Mouse (Mus musculus) spleen, adult 18-20 months (tissue): Measurements from ENCODE around the gene Ptbp3.
"Not testable (repeated sequence)": the region's sequence is repeated elsewhere in the genome, so short reads cannot be mapped to it uniquely, and the experiment has no call there.

Source experiments
- DNase-seq, 2 experiments: peaks; one replicate each; pipeline ENCODE4 v3.0.0; 2022; ENCODE audit warnings: mixed read lengths in 2 of 2

The Ptbp3 gene

DNA sequence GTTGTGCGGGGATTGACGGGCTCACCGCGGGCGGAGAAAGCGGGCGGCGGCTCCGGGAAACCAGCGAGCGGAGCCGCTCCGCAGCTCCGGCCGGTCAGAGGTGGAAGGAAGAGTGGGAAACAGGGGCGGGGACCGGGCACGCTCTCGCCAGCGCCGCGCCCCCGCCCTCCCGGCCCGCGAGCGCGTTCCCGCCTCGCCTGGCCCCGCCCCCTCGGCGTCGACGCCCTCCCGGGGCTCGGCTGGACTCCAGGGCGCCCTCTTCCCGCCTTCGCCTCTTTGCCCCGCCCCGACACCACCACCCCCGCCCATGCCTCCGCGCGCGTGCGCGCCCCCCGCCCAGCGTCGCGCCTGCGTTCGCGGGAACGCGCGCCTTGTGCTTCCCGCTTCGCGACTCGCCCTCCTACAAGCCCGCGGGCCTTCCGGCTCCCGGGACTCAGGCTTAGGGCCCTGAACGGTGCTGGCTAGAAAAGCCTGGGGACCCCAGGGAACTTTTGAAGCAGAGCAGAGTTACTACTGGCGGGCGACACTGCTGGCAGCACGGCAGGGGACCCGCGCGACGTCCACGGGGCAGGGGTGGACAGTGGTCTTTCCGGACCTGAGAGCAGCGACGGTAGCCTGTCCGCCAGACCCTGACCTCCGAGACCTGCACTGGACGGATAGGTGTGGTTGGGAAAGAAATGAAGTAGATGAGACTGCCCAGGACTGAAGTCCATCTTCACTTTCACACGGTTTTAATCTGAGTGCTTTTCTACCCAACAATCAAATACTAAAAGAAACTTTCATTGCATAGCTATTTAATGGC, at the start of gene Ptbp3:
TSS of gene Ptbp3 (minus strand) at position 190 of the 802 bp plus-strand sequence.
- DNase-seq = peak; percentile 91 to 92

DNA sequence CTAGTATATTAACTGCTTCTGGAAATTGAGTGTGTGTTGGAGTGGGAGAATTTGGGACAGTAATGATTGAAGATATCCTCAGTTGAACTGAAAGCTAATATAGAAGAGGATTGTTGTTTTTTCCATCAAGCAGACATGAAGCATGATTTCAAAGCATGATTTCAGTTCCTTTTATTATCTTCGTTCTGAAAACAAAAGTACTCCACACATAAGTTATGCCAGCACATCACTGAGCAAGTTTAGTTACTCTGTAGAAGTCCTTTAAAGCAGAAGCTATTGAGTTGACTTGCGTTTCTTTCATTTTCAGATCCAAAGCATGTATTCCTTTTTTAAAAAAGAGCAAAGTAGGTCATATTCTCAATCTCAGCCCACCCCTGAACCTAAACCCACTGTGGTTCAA, 47.4 kb upstream of the Ptbp3 start:
- no peak for DNase-seq

DNA sequence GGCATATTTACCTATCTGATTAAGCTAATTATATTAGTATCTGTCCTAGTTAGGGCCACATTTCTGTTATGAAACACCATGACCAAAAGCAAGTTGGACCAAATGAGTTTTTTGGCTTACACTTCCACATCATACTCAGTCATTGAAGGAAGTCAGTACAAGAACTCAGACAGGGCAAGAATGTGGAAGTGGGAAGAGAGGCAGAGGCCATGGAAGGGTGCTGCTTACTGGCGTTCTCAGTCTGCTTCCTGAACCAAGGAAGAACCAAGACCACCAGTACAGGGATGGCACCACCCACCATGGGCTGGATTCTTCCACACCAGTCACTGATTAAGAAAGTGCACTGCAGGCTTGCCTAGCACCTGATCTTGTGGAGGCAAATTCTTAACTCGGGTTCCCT, 45.5 kb upstream of the Ptbp3 start:
- DNase-seq = no peak

DNA sequence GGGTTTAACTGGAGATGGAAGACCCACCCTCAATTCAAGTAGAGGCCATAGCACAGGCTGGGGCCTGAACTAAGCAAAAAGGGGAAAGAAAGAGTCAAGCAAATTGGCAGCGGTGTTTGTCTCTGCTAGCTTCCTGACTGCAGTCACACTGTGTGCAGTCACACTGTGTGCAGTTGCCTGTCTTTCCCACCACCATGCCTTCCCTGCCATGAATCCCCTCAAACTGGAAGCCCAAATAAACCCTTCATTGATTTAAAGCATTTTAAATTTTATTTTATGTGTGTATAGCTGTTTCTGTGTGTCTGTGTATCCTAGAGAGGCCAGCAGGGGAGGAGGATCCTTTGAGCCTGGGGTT, 38.7 kb upstream of the Ptbp3 start:
- DNase-seq = no peak

DNA sequence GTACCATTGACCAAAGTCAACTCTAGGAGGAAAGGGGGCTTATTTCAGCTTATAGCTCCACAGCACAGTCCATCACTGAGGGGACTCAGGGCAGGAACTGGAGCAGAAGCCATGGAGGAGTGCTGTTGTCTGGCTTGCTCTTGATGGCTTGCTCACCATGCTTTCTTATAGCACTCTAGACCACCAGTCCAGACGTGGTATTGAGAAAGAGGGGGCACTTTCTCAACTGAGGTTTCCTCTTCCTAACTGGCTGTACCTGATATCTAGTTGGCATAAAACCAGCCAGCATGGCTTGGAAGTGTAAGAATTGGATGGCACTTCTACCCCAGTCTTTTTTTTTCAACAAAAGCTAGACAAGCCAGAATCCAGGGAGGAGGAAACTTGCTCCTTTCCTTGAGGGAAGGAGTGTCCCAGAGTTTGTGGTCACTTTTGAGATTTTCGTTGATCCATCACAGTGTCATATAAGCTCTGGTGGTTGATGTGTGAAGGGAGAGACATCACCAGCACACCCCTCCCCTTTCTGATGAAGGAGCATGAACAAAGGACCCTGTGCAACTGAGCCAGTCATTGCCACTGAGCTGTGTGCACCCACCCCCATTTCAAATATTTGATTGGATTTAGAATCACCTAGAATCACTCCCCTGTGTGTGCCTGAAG, 38.2 kb upstream of the Ptbp3 start:
- DNase-seq = no peak

DNA sequence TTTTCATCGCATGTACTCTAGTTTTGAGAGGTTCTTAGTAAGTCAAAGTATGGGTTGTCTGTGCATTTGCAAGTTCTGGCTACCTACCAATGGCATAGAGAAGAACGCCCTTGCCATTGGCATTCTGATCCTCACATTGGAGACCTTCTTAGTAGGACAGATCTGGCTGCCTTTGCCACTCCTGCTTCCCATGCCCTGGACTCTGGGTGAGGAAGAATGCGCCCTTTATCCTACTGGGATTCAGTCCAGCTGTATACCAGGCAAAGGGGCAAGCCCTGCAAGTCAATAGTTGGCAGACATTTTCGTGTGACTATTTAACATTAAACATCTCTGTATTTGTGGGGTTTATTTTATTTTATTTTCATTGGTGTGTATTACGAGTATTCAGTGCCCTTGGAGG, 35.9 kb upstream of the Ptbp3 start:
- DNase-seq = no peak

GRCm38 (mm10) chr4:59582186-59582585, 33.0 kb upstream of the Ptbp3 start:
- no peak for DNase-seq

DNA sequence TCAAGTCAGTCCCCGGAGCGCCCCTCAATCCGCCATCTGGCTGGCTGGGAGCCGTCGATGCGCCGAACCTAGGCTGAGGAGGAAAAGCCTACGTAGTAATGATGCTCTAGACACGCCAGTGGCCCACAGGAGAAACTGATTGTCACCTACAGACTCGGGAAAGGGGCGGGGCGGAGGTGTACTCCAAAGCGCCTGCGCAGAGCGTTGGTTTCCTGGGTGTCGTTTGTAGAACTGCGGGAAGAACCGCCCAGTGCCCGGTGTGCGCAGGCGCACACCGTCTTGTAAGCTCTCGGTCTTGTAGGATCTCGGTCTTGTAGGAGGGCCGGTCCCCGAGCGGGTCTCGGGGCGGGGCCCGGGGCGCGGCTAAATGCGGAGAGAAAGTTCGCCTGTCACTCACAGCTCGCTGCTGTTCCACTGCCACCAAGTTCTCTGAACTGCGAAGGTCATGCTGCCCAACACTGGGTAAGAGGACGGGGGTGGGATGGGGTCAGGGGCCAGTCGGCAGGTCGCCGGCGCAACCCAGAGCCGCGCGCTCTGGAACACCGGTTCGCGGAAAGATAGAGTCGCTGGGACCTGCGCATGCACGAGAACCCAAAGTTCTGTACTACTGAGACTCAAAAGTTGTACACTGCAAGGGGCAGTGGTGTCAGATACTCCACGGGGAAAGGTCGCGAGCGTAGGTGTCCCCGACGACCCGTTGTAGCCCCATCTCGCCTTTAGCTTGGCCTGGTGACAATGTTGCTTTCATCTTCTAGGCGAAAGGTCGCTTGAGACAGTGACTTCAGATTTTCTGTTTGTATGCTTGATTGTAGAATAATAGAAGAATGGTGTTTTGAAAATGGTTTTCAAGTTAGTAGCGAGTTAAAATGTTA, 32.4 kb upstream of the Ptbp3 start, which contains the start of gene Hsdl2:
TSS of gene Hsdl2 (plus strand) at position 250 of the 872 bp plus-strand sequence.
- peak; percentile 99 for DNase-seq

- peak; percentile 9 to 12 for DNase-seq
These were observed 31.5 kb upstream of the Ptbp3 start for GRCm38 (mm10) chr4:59580495-59581281.

DNA sequence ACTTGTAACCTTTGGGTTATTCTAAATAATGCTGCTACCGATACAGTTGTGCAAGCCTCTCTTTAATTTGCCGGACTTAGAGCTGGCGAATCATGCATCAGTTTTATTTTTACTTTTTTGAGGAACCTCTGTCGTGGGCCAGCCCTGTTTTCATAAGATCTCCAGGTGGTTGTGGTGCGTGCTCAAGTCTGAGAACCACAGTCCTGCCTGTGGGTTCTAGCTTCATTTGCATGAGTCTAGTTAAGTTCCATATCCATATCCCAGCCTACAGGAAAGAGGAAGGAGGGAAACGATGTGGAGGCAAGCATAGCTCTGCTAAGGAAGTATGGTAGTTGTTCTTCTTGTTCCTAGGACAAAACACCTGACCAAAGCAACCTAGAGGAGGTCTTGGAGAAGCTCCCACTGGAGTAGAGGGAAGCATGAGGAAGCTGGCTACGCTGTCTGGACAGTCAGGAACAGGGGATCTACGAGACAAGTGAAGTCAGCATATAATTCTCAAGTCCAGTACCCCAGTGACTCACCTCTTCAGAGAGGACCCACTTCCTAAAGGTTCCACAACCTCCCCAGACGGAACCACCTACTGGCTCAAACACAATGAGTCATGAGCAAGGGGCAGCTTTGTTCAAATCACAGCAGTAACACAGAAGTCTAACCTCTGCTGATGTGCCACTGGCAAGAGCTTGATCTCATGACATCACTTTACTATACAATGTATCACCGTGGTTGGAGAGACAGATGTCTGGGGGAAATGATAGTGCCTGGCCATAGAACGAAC, 26.2 kb upstream of the Ptbp3 start:
- no peak for DNase-seq

DNA sequence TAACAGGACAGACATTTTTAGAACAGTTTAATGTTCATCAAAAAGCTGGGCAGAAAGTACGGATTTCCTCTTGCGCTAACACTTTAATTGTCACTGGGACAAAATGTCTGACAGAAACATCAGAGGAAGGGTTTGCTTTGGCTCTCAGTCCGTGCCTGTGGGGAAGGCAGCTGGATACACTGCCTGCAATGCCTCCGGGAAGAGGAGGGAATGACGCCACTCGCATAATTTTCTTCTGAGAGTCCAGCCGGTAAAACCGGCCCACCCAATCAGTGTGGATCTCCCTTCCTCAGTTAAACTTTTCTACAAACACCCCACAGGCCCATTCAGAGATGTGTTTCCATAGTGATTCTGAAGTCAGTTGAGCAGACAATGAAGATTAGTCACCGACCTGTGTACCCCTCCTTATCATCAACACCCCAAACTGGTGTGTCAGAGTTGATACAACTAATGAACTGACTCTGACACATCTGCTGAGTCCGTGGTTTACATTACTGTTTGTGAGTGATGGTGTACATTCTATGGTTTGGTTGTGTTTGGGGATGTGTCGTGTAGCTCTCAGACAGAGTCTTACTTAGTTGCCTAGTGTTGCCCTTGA, 23.5 kb upstream of the Ptbp3 start:
- no peak for DNase-seq

DNA sequence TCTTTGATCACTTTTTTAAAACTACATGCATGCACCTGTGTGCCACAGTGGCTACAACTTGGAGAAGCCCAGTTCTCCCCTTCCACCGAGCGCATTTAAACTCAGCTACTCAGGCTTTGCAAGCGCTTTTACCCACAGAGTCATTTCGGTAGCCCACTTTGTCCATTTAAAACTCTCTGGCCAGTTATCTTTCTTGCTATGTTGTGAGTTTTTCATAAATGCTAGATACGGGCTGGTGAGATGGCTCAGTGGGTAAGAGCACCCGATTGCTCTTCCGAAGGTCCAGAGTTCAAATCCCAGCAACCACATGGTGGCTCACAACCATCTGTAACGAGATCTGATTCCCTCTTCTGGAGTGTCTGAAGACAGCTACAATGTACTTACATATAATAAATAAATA, 21.4 kb upstream of the Ptbp3 start:
- not testable (repeated sequence) for DNase-seq

DNA sequence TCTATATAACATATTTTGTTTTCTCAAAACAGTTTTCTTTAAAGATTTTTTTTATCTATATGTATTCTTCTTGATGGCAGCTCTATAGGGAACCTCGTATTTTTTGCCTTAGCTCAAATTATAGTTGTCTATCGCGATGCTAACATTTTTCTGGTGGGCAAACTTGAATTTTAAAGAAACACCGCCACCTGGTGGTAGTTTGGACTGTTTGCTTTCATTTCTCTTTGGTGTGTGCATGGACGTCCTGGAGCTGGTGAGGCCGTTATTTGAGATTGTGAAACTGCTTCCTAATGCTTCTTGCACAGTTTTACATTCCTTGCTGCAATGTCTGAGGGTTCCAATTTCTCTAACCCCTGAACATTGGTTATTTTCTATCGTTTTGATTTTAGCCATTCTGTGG, 20.4 kb upstream of the Ptbp3 start:
- DNase-seq = peak; percentile 8 to 66

- DNase-seq = no peak
These were observed 18.6 kb upstream of the Ptbp3 start for GRCm38 (mm10) chr4:59567576-59568260.

GRCm38 (mm10) chr4:59565571-59566188, 16.5 kb upstream of the Ptbp3 start:
- DNase-seq = no peak

DNA sequence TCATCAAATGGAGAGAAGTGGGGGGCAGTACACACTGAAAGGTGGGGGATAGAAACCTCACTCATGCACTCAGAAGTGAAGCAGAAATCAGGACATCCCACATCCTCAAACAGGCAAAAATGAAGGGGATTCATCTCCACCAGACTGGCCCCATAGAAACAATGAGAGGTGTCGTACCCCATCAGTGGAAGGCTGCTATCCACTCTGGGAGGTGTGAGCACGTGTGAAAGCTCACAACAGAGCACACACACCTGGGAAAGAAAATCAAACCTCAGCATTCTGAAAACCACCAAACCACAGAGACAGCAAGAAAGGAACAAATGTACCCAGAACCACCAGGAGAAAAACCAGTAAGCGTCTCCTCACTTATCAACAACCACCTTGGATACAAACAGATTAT, 15.0 kb upstream of the Ptbp3 start:
- no peak for DNase-seq

GRCm38 (mm10) chr4:59560141-59560540, 11.0 kb upstream of the Ptbp3 start:
- no peak for DNase-seq

DNA sequence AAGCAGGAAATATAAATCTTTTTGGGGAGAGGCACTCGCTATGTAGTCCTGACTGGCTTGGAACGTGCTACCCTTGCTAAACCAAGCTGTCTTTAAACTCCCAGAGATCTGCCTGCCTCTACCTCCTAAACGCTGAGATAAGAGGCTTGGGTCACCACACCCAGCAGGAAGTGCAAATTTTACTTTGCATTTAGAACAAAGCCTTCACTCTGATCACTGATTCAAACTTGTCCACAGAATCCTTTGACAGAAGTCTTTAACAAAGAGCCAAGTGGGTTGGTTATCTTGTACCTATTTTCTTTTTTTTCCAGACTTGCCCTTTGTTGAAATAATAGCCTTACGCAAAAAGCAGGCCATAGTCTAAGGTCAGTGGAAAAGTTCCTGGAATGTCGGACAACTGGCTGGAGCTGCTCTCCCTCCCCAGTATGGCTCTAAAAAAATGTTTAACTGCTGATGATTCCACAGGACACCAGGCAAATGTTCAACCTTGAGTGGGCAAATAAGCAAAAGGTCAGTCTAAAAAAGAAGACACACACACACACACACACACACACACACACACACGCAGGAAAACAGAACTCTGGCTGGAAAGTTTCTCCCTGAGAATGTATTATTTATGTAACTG, 9.0 kb upstream of the Ptbp3 start:
- DNase-seq = no peak

DNA sequence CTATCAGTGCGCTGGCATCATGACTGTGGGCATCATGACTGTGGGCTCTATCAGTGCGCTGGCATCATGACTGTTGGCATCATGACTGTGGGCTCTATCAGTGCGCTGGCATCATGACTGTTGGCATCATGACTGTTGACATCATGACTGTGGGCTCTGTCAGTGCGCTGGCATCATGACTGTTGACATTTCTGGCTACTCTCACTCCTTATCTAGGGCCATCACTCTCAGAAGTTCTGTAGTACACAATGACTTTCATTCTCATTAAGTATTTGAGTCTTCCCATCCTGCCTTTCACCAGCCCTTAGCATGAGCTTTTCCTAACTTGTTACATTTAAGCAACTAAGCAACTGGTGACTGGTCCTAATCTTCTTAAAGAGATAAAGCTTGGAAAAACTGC, 8.2 kb upstream of the Ptbp3 start:
- not testable (repeated sequence) for DNase-seq

DNA sequence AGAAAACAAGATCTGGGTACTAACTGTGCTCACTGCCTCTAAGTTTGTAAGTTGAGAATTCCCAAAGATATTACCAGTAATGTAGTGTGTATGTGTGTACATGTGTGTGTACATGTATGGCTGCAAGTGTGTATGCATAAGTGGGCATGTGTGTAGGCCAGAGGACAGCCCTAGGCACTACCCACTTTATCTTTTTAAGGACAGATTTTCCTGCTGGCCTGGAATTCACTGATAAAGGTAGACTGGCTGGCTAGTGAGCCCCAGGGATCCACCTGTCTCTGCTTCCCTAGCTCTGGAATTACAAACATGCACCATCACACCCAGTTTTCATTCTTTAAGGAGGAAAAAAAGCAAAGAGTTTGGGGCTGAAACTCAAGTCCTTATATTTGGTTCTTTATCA, 6.0 kb upstream of the Ptbp3 start:
- no peak for DNase-seq
